In genomic region chr3:51394881-51395280, GRCm38 (mm10) we compare ENCODE assay signal across 22 mouse cellular contexts. TPM values are rescaled to one million over a fixed set of nuclear protein-coding genes. Genes with fewer than 3 reads are reported as not detected.
DNase-seq lines count a peak whose midpoint lies in the region; ATAC-seq and TF ChIP-seq lines count a peak whose summit lies in the region.
"Had no signal": no experiment of that assay in that cellular context is flagged by ENCODE, and none has a peak within 500 bp of the region (broad histone marks: within the 10 kb centered on the region; RNA-seq: fewer than 3 reads in every experiment).

No protein-coding gene starts in this region.

- DNase-seq in midbrain, embryonic 10.5 days (ENCODE audit: low spot score): no peak
- DNase-seq in midbrain, postnatal 0 days (ENCODE audit: low spot score): no peak
- peak; percentile 17 for DNase-seq in retina, embryonic 14.5 days (ENCODE audit: low spot score)
- no peak for DNase-seq in retina, postnatal 1 day
- no peak for DNase-seq in MEL (ENCODE audit: low read depth, low spot score)
- no peak for DNase-seq in embryo, embryonic 11 days
- DNase-seq: adrenal gland, adult 2 months; adrenal gland, postnatal 10 days; adrenal gland, postnatal 25 days; cerebellum, adult 11 months; cerebellum, adult 18-20 months; cerebellum, adult 8-10 months; cerebellum, adult 9-11 months; cerebellum, postnatal 14 days; cerebellum, postnatal 36 days; forebrain, postnatal 0 days had no signal

- no peak for TF ChIP-seq EP300 in MEL (IDR thresholded peaks at IDR 0.05; ENCODE audit: low read depth in 1 of 2, low read length in 2 of 2)

- no peaks in the 10 kb centered on the region for H3K36me3 ChIP-seq in midbrain, embryonic 10.5 days
- H3K36me3 ChIP-seq in midbrain, postnatal 0 days (ENCODE audit: insufficient read depth, low read length): no peaks in the 10 kb centered on the region
- H3K36me3 ChIP-seq in MEL (ENCODE audit: control insufficient read depth in 1 of 2, insufficient read depth in 2 of 2, low read length in 2 of 2): peaks cover 0 to 2% of the 10 kb centered on the region in 2 experiments; a peak in 1 of 4 replicates
- H3K36me3 ChIP-seq: embryonic facial prominence, embryonic 10.5 days; embryonic facial prominence, embryonic 12.5 days; forebrain, embryonic 15.5 days had no signal

- no peak overlapping the region for H3K4me2 ChIP-seq in midbrain, postnatal 0 days (ENCODE audit: low read depth, low read length, poor library complexity, severe bottlenecking)
- H3K4me2 ChIP-seq: forebrain, embryonic 13.5 days; forebrain, embryonic 15.5 days had no signal

- TF ChIP-seq POLR2A in MEL (IDR thresholded peaks at IDR 0.05; ENCODE audit: control insufficient read depth in 1 of 2, insufficient read depth in 1 of 2, low read depth in 1 of 2, low read length in 2 of 2, poor library complexity in 1 of 2): no peak

- H3K9me3 ChIP-seq in midbrain, embryonic 10.5 days (replicated peaks): no peaks in the 10 kb centered on the region
- no peaks in the 10 kb centered on the region for H3K9me3 ChIP-seq in midbrain, postnatal 0 days (ENCODE audit: low read length)
- H3K9me3 ChIP-seq in MEL (replicated peaks; ENCODE audit: insufficient read depth, low read length): no peaks in the 10 kb centered on the region
- H3K9me3 ChIP-seq: embryonic facial prominence, embryonic 10.5 days; embryonic facial prominence, embryonic 12.5 days; forebrain, embryonic 13.5 days; forebrain, embryonic 15.5 days; G1E had no signal

- H3K4me3 ChIP-seq in midbrain, embryonic 10.5 days: peak overlapping the region; percentile 60; the same call in 1 of the 2 replicates
- no peak overlapping the region for H3K4me3 ChIP-seq in midbrain, postnatal 0 days (ENCODE audit: low read depth, low read length)
- H3K4me3 ChIP-seq in MEL (ENCODE audit: control insufficient read depth in 1 of 2, insufficient read depth in 1 of 2, low read depth in 2 of 2, low read length in 2 of 2): no peak overlapping the region
- H3K4me3 ChIP-seq: embryonic facial prominence, embryonic 12.5 days; forebrain, embryonic 13.5 days; forebrain, embryonic 15.5 days had no signal

- 55% methylated on average over 3 of the region's 3 CpGs for WGBS in midbrain, embryonic 10.5 days
- 51% methylated on average over 3 of the region's 3 CpGs for WGBS in midbrain, postnatal 0 days

- no peaks in the 10 kb centered on the region for H3K79me2 ChIP-seq in MEL (ENCODE audit: control insufficient read depth, insufficient read depth, low read length, poor library complexity)

- H3K27me3 ChIP-seq in midbrain, embryonic 10.5 days (ENCODE audit: low read depth, poor library complexity, severe bottlenecking): peaks cover 38% of the 10 kb centered on the region
- H3K27me3 ChIP-seq in midbrain, postnatal 0 days (ENCODE audit: insufficient read depth, low read length): peaks cover 13% of the 10 kb centered on the region; the same call in 1 of the 2 replicates
- no peaks in the 10 kb centered on the region for H3K27me3 ChIP-seq in MEL (ENCODE audit: control insufficient read depth in 1 of 2, insufficient read depth in 2 of 2, low read length in 2 of 2)

- no peak for ATAC-seq in midbrain, postnatal 0 days (ENCODE audit: low FRiP score)
- ATAC-seq: forebrain, embryonic 13.5 days; forebrain, embryonic 15.5 days; forebrain, postnatal 0 days had no signal

- TF ChIP-seq CTCF in midbrain, postnatal 0 days (IDR thresholded peaks at IDR 0.05): no peak
- no peak for TF ChIP-seq CTCF in MEL (IDR thresholded peaks at IDR 0.05 in 2 of 3, conservative IDR thresholded peaks at IDR 0.05 in 1 of 3; ENCODE audit: control insufficient read depth in 1 of 3, insufficient read depth in 1 of 3, low read depth in 2 of 3, low read length in 3 of 3, poor library complexity in 1 of 3, severe bottlenecking in 1 of 3)

- no peak for TF ChIP-seq RAD21 in MEL (IDR thresholded peaks at IDR 0.05; ENCODE audit: low read depth, low read length)

- no peak overlapping the region for H3K9ac ChIP-seq in midbrain, postnatal 0 days (replicated peaks; ENCODE audit: low read length, poor library complexity, severe bottlenecking)
- H3K9ac ChIP-seq in MEL (ENCODE audit: control insufficient read depth, low read depth, low read length, poor library complexity, severe bottlenecking): no peak overlapping the region
- H3K9ac ChIP-seq: embryonic facial prominence, embryonic 12.5 days; forebrain, embryonic 13.5 days; forebrain, embryonic 15.5 days; forebrain, postnatal 0 days had no signal

- peaks cover 43% of the 10 kb centered on the region for H3K4me1 ChIP-seq in midbrain, embryonic 10.5 days
- H3K4me1 ChIP-seq in midbrain, postnatal 0 days (ENCODE audit: insufficient read depth, low read length): 0 out of 2 replicates have a peak, but pooled peaks cover 3% of the 10 kb centered on the region
- peaks cover 0 to 4% of the 10 kb centered on the region in 2 experiments; a peak in 2 of 4 replicates for H3K4me1 ChIP-seq in MEL (ENCODE audit: control insufficient read depth in 1 of 2, insufficient read depth in 2 of 2, low read length in 2 of 2)
- H3K4me1 ChIP-seq: embryonic facial prominence, embryonic 12.5 days had no signal

- no peak overlapping the region; the same call in 1 of the 2 replicates for H3K27ac ChIP-seq in midbrain, embryonic 10.5 days (replicated peaks)
- no peak overlapping the region for H3K27ac ChIP-seq in midbrain, postnatal 0 days (ENCODE audit: low read depth, low read length)
- no peak overlapping the region for H3K27ac ChIP-seq in MEL (ENCODE audit: control insufficient read depth, low read depth, low read length)
- H3K27ac ChIP-seq: embryonic facial prominence, embryonic 10.5 days; embryonic facial prominence, embryonic 12.5 days; forebrain, embryonic 13.5 days; forebrain, embryonic 15.5 days had no signal

TF ChIP-seq in MEL, 35 proteins besides CTCF, POLR2A, EP300 and RAD21:
- TF ChIP-seq ZNF384 (IDR thresholded peaks at IDR 0.05; ENCODE audit: low read depth, low read length) (peak; percentile 38; the same call in 1 of the 2 replicates), TBP (IDR thresholded peaks at IDR 0.05; ENCODE audit: low read depth, low read length) (no peak)
TF ChIP-seq in MEL: peak in this region for 1.

RNA-seq across cellular contexts. Expression of gene Mgarp, which starts 1.7 kb away (rescaled TPM):
- polyA plus RNA-seq in midbrain, embryonic 10.5 days (2016; fragmentation: Nextera tagmentation; extraction: Ambion mirVana): 35.9 and 39.2 TPM in 2 replicates
- 0.49 TPM in 1 of 2 replicates, not detected in the other for total RNA-seq in midbrain, postnatal 0 days (2014; rRNA removed)
- polyA plus RNA-seq in midbrain, postnatal 0 days (2015; fragmentation: Nextera tagmentation; extraction: Ambion mirVana): 0.40 and 0.49 TPM in 2 replicates
- total RNA-seq in MEL (2012; rRNA removed): 0.65 and 2.0 TPM in 2 replicates
- polyA plus RNA-seq in MEL (2012; ENCODE audit: insufficient read depth in 1 of 2, insufficient read length in 2 of 2, low read depth in 1 of 2, low replicate concordance in 2 of 2, missing spikeins in 1 of 2): 1 to 10 TPM in 1 of 2 experiments, not detected in 1; 5.2 TPM
- total RNA-seq: common myeloid progenitor, adult 5-6 weeks had no signal

RNA-seq across cellular contexts. Expression of gene Ndufc1, which starts 13.9 kb away (rescaled TPM):
- polyA plus RNA-seq in midbrain, embryonic 10.5 days (2016; fragmentation: Nextera tagmentation; extraction: Ambion mirVana): 688 and 718 TPM in 2 replicates
- 31.5 and 36.4 TPM in 2 replicates for total RNA-seq in midbrain, postnatal 0 days (2014; rRNA removed)
- polyA plus RNA-seq in midbrain, postnatal 0 days (2015; fragmentation: Nextera tagmentation; extraction: Ambion mirVana): 961 and 994 TPM in 2 replicates
- total RNA-seq in MEL (2012; rRNA removed): 207 and 214 TPM in 2 replicates
- polyA plus RNA-seq in MEL (2012; ENCODE audit: insufficient read depth in 1 of 2, insufficient read length in 2 of 2, low read depth in 1 of 2, low replicate concordance in 2 of 2, missing spikeins in 1 of 2): 100 to 1,000 TPM in 1 of 2 experiments, not detected in 1; 115 TPM

RNA-seq across cellular contexts. Expression of gene Naa15, which starts 20.1 kb away (rescaled TPM):
- 58.8 and 63.4 TPM in 2 replicates for polyA plus RNA-seq in midbrain, embryonic 10.5 days (2016; fragmentation: Nextera tagmentation; extraction: Ambion mirVana)
- total RNA-seq in midbrain, postnatal 0 days (2014; rRNA removed): 19.5 and 33.8 TPM in 2 replicates
- polyA plus RNA-seq in midbrain, postnatal 0 days (2015; fragmentation: Nextera tagmentation; extraction: Ambion mirVana): 26.4 and 29.7 TPM in 2 replicates
- total RNA-seq in MEL (2012; rRNA removed): 36.6 and 43.4 TPM in 2 replicates
- polyA plus RNA-seq in MEL (2012; ENCODE audit: insufficient read depth in 1 of 2, insufficient read length in 2 of 2, low read depth in 1 of 2, low replicate concordance in 2 of 2, missing spikeins in 1 of 2): 100 to 1,000 TPM in 1 of 2 experiments, 10 to 100 TPM in 1; 61.6 to 558 TPM

RNA-seq across cellular contexts. Expression of gene Elf2, which starts 54.4 kb away (rescaled TPM):
- polyA plus RNA-seq in midbrain, embryonic 10.5 days (2016; fragmentation: Nextera tagmentation; extraction: Ambion mirVana): 37.9 and 40.5 TPM in 2 replicates
- 38.7 and 45.6 TPM in 2 replicates for total RNA-seq in midbrain, postnatal 0 days (2014; rRNA removed)
- polyA plus RNA-seq in midbrain, postnatal 0 days (2015; fragmentation: Nextera tagmentation; extraction: Ambion mirVana): 22.2 and 26.1 TPM in 2 replicates
- total RNA-seq in MEL (2012; rRNA removed): 46.5 and 50.2 TPM in 2 replicates
- polyA plus RNA-seq in MEL (2012; ENCODE audit: insufficient read depth in 1 of 2, insufficient read length in 2 of 2, low read depth in 1 of 2, low replicate concordance in 2 of 2, missing spikeins in 1 of 2): 10 to 100 TPM; 38.0 to 53.3 TPM
